Mouse (Mus musculus) neural tube, embryonic 14.5 days (tissue): ENCODE measurements at regions not wholly inside any gene's neighbourhood (a gene's known extent, or its start where the extent isn't known, plus 50 kb on each side); places are given as distances from the start of the nearest gene placed in this dataset.

ENCODE experiments used
- ATAC-seq: fragments of 200-750 bp; cut with Nextera tagmentation; 2 replicates; pipeline ENCODE4 v1.8.0; 2017; ENCODE audit warnings: low read depth, mild to moderate bottlenecking, moderate TSS enrichment, moderate library complexity
- H3K27ac ChIP-seq: fragments of 300-500 bp; sonication (generic); 2 replicates; pipeline ENCODE4 v1.5.1; 2014; ENCODE audit warnings: low read depth, mild to moderate bottlenecking, control low read depth, low read length, moderate library complexity, mixed read lengths
- H3K27me3 ChIP-seq: fragments of 300-500 bp; sonication (generic); 2 replicates; pipeline ENCODE4 v1.6.1; 2014; ENCODE audit warnings: low read length; ENCODE audit not compliant: control insufficient read depth, insufficient read depth
- H3K36me3 ChIP-seq: fragments of 300-500 bp; sonication (generic); 2 replicates; pipeline ENCODE4 v1.6.1; 2014; ENCODE audit warnings: low read length, mixed read lengths; ENCODE audit not compliant: control insufficient read depth, insufficient read depth
- H3K4me1 ChIP-seq: fragments of 300-500 bp; sonication (generic); 2 replicates; pipeline ENCODE4 v1.6.1; 2014; ENCODE audit warnings: low read length; ENCODE audit not compliant: control insufficient read depth, insufficient read depth
- H3K4me2 ChIP-seq: fragments of 300-500 bp; sonication (generic); 2 replicates; pipeline ENCODE4 v1.6.1; 2014; ENCODE audit warnings: mild to moderate bottlenecking, low read depth, low read length, control low read depth
- H3K4me3 ChIP-seq: fragments of 300-500 bp; sonication (generic); 2 replicates; pipeline ENCODE4 v1.5.1; 2014; ENCODE audit warnings: low read depth, low read length, control low read depth, mixed read lengths
- H3K9ac ChIP-seq: fragments of 300-500 bp; sonication (generic); replicated peaks from 2 replicates; pipeline ENCODE4 v1.6.1; 2014; ENCODE audit warnings: low read depth, mild to moderate bottlenecking, control low read depth, low read length, mixed read lengths
- H3K9me3 ChIP-seq: fragments of 300-500 bp; sonication (generic); 2 replicates; pipeline ENCODE4 v1.6.1; 2016; ENCODE audit warnings: low read length; ENCODE audit not compliant: control insufficient read depth
- WGBS: fragments of 180-500 bp; shearing (Covaris S2); extraction: QIAGEN DNeasy Blood & Tissue Kit; methylation state at CpG from one replicate; pipeline ENCODE4 v1.1.7; 2014; 5-methylcytosine and 5-hydroxymethylcytosine counted together

- H3K27ac ChIP-seq, result no peak overlapping the region
- H3K27me3 ChIP-seq, result no peaks in the 10 kb centered on the region
- no peak overlapping the region for H3K9ac ChIP-seq
- H3K36me3 ChIP-seq, result no peaks in the 10 kb centered on the region
- no peaks in the 10 kb centered on the region for H3K4me1 ChIP-seq
- H3K4me3 ChIP-seq, result no peak overlapping the region
- WGBS, result 78% methylated on average over 2 of the region's 2 CpGs
- H3K4me2 ChIP-seq, result no peak overlapping the region
- H3K9me3 ChIP-seq, result no peaks in the 10 kb centered on the region
- no peak for ATAC-seq
Observed at GRCm38 (mm10) chr9:85546226-85546625, 202.9 kb downstream of the Ibtk start.

GRCm38 (mm10) chr9:85545566-85545965 lies 203.6 kb downstream of the Ibtk start:
- H3K4me1 ChIP-seq, result no peaks in the 10 kb centered on the region
- H3K9me3 ChIP-seq, result no peaks in the 10 kb centered on the region
- H3K9ac ChIP-seq, result no peak overlapping the region
- H3K36me3 ChIP-seq, result no peaks in the 10 kb centered on the region
- WGBS, result 91% methylated on average over 1 of the region's 1 CpGs
- H3K27me3 ChIP-seq, result no peaks in the 10 kb centered on the region
- ATAC-seq, result no peak
- no peak overlapping the region for H3K4me3 ChIP-seq
- H3K27ac ChIP-seq, result no peak overlapping the region
- H3K4me2 ChIP-seq, result no peak overlapping the region

- H3K4me1 ChIP-seq, result no peaks in the 10 kb centered on the region
- no peaks in the 10 kb centered on the region for H3K36me3 ChIP-seq
- no peak for ATAC-seq
- H3K27ac ChIP-seq, result no peak overlapping the region
- H3K4me2 ChIP-seq, result no peak overlapping the region
- no peak overlapping the region for H3K9ac ChIP-seq
- H3K27me3 ChIP-seq, result no peaks in the 10 kb centered on the region
- H3K4me3 ChIP-seq, result no peak overlapping the region
- 78% methylated on average over 3 of the region's 3 CpGs for WGBS
- no peaks in the 10 kb centered on the region for H3K9me3 ChIP-seq
Observed at GRCm38 (mm10) chr9:85538557-85538956, 210.6 kb downstream of the Ibtk start.

- no peak for ATAC-seq
- Histone ChIP-seq H3K9me3 (no peaks in the 10 kb centered on the region), H3K36me3 (no peaks in the 10 kb centered on the region), H3K4me3 (no peak overlapping the region), H3K27ac (no peak overlapping the region), H3K9ac (no peak overlapping the region), H3K4me1 (no peaks in the 10 kb centered on the region), H3K4me2 (no peak overlapping the region), H3K27me3 (no peaks in the 10 kb centered on the region)
- 90% methylated on average over 3 of the region's 3 CpGs for WGBS
Observed at GRCm38 (mm10) chr9:85528421-85528820, 201.3 kb upstream of the Tent5a start.

GRCm38 (mm10) chr9:85524733-85525132 lies 197.6 kb upstream of the Tent5a start:
- Histone ChIP-seq H3K27me3 (no peaks in the 10 kb centered on the region), H3K4me2 (no peak overlapping the region), H3K36me3 (no peaks in the 10 kb centered on the region), H3K27ac (no peak overlapping the region), H3K4me3 (no peak overlapping the region), H3K9ac (no peak overlapping the region), H3K4me1 (no peaks in the 10 kb centered on the region), H3K9me3 (no peaks in the 10 kb centered on the region)
- ATAC-seq, result no peak

- WGBS, result 94% methylated on average over 2 of the region's 2 CpGs
- Histone ChIP-seq H3K4me1 (no peaks in the 10 kb centered on the region), H3K36me3 (no peaks in the 10 kb centered on the region), H3K9me3 (no peaks in the 10 kb centered on the region), H3K27me3 (no peaks in the 10 kb centered on the region), H3K4me2 (no peak overlapping the region), H3K9ac (no peak overlapping the region), H3K4me3 (no peak overlapping the region), H3K27ac (no peak overlapping the region)
- no peak for ATAC-seq
Observed at GRCm38 (mm10) chr9:85521342-85521741, 194.2 kb upstream of the Tent5a start.

- no peak overlapping the region for H3K4me3 ChIP-seq
- no peak for ATAC-seq
- no peak overlapping the region for H3K27ac ChIP-seq
- 92% methylated on average over 6 of the region's 6 CpGs for WGBS
- no peaks in the 10 kb centered on the region for H3K27me3 ChIP-seq
- no peaks in the 10 kb centered on the region for H3K4me1 ChIP-seq
- H3K36me3 ChIP-seq, result no peaks in the 10 kb centered on the region
- no peaks in the 10 kb centered on the region for H3K9me3 ChIP-seq
- H3K9ac ChIP-seq, result no peak overlapping the region
- H3K4me2 ChIP-seq, result no peak overlapping the region
Observed at GRCm38 (mm10) chr9:85520941-85521340, 193.8 kb upstream of the Tent5a start.

- Histone ChIP-seq H3K27ac (no peak overlapping the region), H3K9ac (no peak overlapping the region), H3K4me1 (no peaks in the 10 kb centered on the region), H3K4me2 (no peak overlapping the region), H3K36me3 (no peaks in the 10 kb centered on the region), H3K27me3 (no peaks in the 10 kb centered on the region), H3K4me3 (no peak overlapping the region), H3K9me3 (no peaks in the 10 kb centered on the region)
- no peak for ATAC-seq
- 79% methylated on average over 4 of the region's 4 CpGs for WGBS
Observed at GRCm38 (mm10) chr9:85499006-85499405, 171.9 kb upstream of the Tent5a start.

GRCm38 (mm10) chr9:85497348-85497747 lies 170.2 kb upstream of the Tent5a start:
- peak; percentile 79; the same call in 1 of the 2 replicates for ATAC-seq

More at GRCm38 (mm10) chr9:85497348-85497747, 170.2 kb upstream of the Tent5a start:
- Histone ChIP-seq H3K4me1 (no peaks in the 10 kb centered on the region), H3K9me3 (no peaks in the 10 kb centered on the region), H3K4me3 (no peak overlapping the region), H3K9ac (no peak overlapping the region), H3K27me3 (no peaks in the 10 kb centered on the region), H3K36me3 (no peaks in the 10 kb centered on the region), H3K4me2 (no peak overlapping the region), H3K27ac (no peak overlapping the region)
- 77% methylated on average over 1 of the region's 1 CpGs for WGBS
